Mouse (Mus musculus) stomach, embryonic 16.5 days (tissue): ENCODE data around the gene Nfu1. TPM values are rescaled to one million over a fixed set of nuclear protein-coding genes. Genes with fewer than 3 reads are reported as not detected.

ENCODE experiments used
- ATAC-seq: fragments of 200-750 bp; cut with Nextera tagmentation; 2 replicates; pipeline ENCODE4 v1.8.0; 2017; ENCODE audit warnings: moderate number of reproducible peaks, moderate TSS enrichment; ENCODE audit not compliant: insufficient read depth, low FRiP score
- H3K27ac ChIP-seq: fragments of 300-500 bp; sonication (generic); 2 replicates; pipeline ENCODE4 v1.5.1; 2014; ENCODE audit warnings: low read length
- H3K27me3 ChIP-seq: fragments of 300-500 bp; sonication (generic); 2 replicates; pipeline ENCODE4 v1.6.1; 2014; ENCODE audit warnings: low read length, control low read depth, mixed read lengths; ENCODE audit not compliant: control insufficient read depth, insufficient read depth
- H3K36me3 ChIP-seq: fragments of 300-500 bp; sonication (generic); 2 replicates; pipeline ENCODE4 v1.6.1; 2014; ENCODE audit warnings: low read length; ENCODE audit not compliant: control insufficient read depth, insufficient read depth
- H3K4me1 ChIP-seq: fragments of 300-500 bp; sonication (generic); 2 replicates; pipeline ENCODE4 v1.6.1; 2014; ENCODE audit warnings: low read length, control low read depth, mixed read lengths; ENCODE audit not compliant: control insufficient read depth, insufficient read depth
- H3K4me2 ChIP-seq: fragments of 300-500 bp; sonication (generic); 2 replicates; pipeline ENCODE4 v1.6.1; 2014; ENCODE audit warnings: low read depth, low read length, mixed read lengths
- H3K4me3 ChIP-seq: fragments of 300-500 bp; sonication (generic); replicated peaks from 2 replicates; pipeline ENCODE4 v1.5.1; 2014; ENCODE audit warnings: mild to moderate bottlenecking, low read length
- H3K9ac ChIP-seq: fragments of 300-500 bp; sonication (generic); 2 replicates; pipeline ENCODE4 v1.6.1; 2014; ENCODE audit warnings: low read length
- H3K9me3 ChIP-seq: fragments of 300-500 bp; sonication (generic); replicated peaks from 2 replicates; pipeline ENCODE4 v1.6.1; 2016; ENCODE audit warnings: low read length, control low read depth; ENCODE audit not compliant: control insufficient read depth
- WGBS: fragments of 180-500 bp; shearing (Covaris S2); extraction: QIAGEN DNeasy Blood & Tissue Kit; methylation state at CpG from one replicate; pipeline ENCODE4 v1.1.7; 2014; 5-methylcytosine and 5-hydroxymethylcytosine counted together
- polyA plus RNA-seq: library from polyadenylated mRNA; unstranded; fragments of >200 nt; fragmentation: Nextera tagmentation; extraction: Ambion mirVana; gene quantifications from 2 replicates; pipeline ENCODE4 v1.2.1, GENCODE M21; 2015

The Nfu1 gene
- polyA plus RNA-seq, 1 experiment from 2014 or later = 96.8 TPM

- no peak overlapping the region for H3K9ac ChIP-seq
- 71% methylated on average over 3 of the region's 3 CpGs for WGBS
- no peaks in the 10 kb centered on the region for H3K9me3 ChIP-seq
- ATAC-seq = no peak
- no peak overlapping the region for H3K27ac ChIP-seq
- H3K4me2 ChIP-seq = no peak overlapping the region
- no peak overlapping the region for H3K4me3 ChIP-seq
- H3K36me3 ChIP-seq = peaks cover 20% of the 10 kb centered on the region
- no peaks in the 10 kb centered on the region for H3K27me3 ChIP-seq
- H3K4me1 ChIP-seq = no peaks in the 10 kb centered on the region
Measured at GRCm38 (mm10) chr6:87075092-87075685, 66.2 kb downstream of the Nfu1 start.

Other genes with a start within 250 kb of the Nfu1 start
- 146 and 153 TPM in 2 replicates for gene Anxa4, start 215.7 kb upstream of the Nfu1 start, polyA plus RNA-seq
- gene Aak1, start 159.7 kb upstream of the Nfu1 start, polyA plus RNA-seq = 9.1 and 13.7 TPM in 2 replicates
- 31.0 and 35.8 TPM in 2 replicates for gene Gfpt1, start 33.6 kb downstream of the Nfu1 start, polyA plus RNA-seq
- 0.44 and 0.61 TPM in 2 replicates for gene D6Ertd527e, start 95.5 kb downstream of the Nfu1 start, polyA plus RNA-seq